Mouse (Mus musculus): ENCODE results near the gene Garnl3. TPM values are rescaled to one million over a fixed set of nuclear protein-coding genes. Genes with fewer than 3 reads are reported as not detected.

The Garnl3 gene
- polyA plus RNA-seq, 1 experiment from 2014 or later = 6.3 TPM

DNA sequence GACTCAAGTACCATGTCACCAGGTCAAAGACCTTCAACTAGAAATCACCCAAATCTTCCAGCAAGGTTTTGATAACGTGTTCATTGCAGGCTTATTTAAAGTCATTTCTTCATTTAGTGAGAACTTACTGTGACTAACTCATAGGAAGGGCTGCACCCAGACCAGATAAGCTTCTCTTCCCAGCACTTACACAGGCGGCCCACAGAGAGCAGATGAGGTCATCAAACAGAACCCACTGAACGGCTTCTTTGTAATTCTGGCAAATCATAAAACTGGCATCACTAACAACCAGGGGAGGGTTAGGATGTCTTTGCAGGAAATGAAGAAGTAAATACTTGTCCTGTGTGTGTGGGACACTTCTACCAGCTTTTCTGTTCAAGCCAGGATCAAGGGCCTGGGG is 84.1 kb downstream of the Garnl3 start:
- Histone ChIP-seq H3K4me3 (ENCODE audit: low read depth, low read length) (no peak overlapping the region), H3K27me3 (replicated peaks; ENCODE audit: control insufficient read depth, insufficient read depth, low read length) (no peaks in the 10 kb centered on the region), H3K27ac (ENCODE audit: low read depth, low read length) (no peak overlapping the region), H3K4me1 (replicated peaks; ENCODE audit: control insufficient read depth, insufficient read depth, low read length) (no peaks in the 10 kb centered on the region), H3K36me3 (ENCODE audit: control insufficient read depth, insufficient read depth) (no peaks in the 10 kb centered on the region), H3K9me3 (ENCODE audit: control insufficient read depth) (no peaks in the 10 kb centered on the region), H3K4me2 (replicated peaks; ENCODE audit: low read depth) (no peak overlapping the region), H3K9ac (ENCODE audit: low read depth, low read length) (no peak overlapping the region)
- WGBS = 38% methylated on average over 3 of the region's 3 CpGs
- TF ChIP-seq CTCF (IDR thresholded peaks at IDR 0.05; ENCODE audit: low read depth) = no peak
- ATAC-seq = no peak

- H3K27ac ChIP-seq (ENCODE audit: low read depth, low read length) = no peak overlapping the region
- no peak overlapping the region for H3K4me2 ChIP-seq (replicated peaks; ENCODE audit: low read depth)
- H3K9me3 ChIP-seq (ENCODE audit: control insufficient read depth) = no peaks in the 10 kb centered on the region
- H3K36me3 ChIP-seq (ENCODE audit: control insufficient read depth, insufficient read depth) = no peaks in the 10 kb centered on the region
- H3K9ac ChIP-seq (ENCODE audit: low read depth, low read length) = no peak overlapping the region
- H3K4me1 ChIP-seq (replicated peaks; ENCODE audit: control insufficient read depth, insufficient read depth, low read length) = no peaks in the 10 kb centered on the region
- ATAC-seq = no peak
- TF ChIP-seq CTCF (IDR thresholded peaks at IDR 0.05; ENCODE audit: low read depth) = no peak
- no peak overlapping the region for H3K4me3 ChIP-seq (ENCODE audit: low read depth, low read length)
- H3K27me3 ChIP-seq (replicated peaks; ENCODE audit: control insufficient read depth, insufficient read depth, low read length) = no peaks in the 10 kb centered on the region
- WGBS = 78% methylated on average over 5 of the region's 5 CpGs
Measured at GRCm38 (mm10) chr2:33046919-33047318, 84.5 kb downstream of the Garnl3 start.

DNA sequence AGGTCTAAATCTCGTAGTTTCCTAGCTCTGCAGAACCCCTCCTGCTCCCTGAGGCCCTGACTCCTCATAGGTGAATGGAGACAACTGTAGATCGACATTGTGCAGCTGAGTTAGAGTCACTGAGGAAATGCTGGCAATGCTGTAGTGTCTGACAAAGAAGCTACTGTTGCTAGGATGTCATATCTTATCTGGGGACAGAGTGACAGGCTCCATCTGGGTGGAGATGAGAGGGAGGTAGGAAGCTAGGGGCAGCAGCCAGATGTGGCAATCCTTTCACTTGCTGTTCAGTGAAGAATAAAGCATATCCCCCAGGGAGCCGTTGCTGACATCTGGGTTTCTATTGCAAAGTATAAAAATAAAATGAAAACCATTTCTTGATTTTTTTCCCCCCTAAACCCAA is 85.6 kb downstream of the Garnl3 start:
- H3K4me2 ChIP-seq (replicated peaks; ENCODE audit: low read depth) = no peak overlapping the region
- no peaks in the 10 kb centered on the region for H3K36me3 ChIP-seq (ENCODE audit: control insufficient read depth, insufficient read depth)
- no peak for TF ChIP-seq CTCF (IDR thresholded peaks at IDR 0.05; ENCODE audit: low read depth)
- no peak for ATAC-seq
- no peaks in the 10 kb centered on the region for H3K9me3 ChIP-seq (ENCODE audit: control insufficient read depth)
- no peak overlapping the region for H3K9ac ChIP-seq (ENCODE audit: low read depth, low read length)
- WGBS = 55% methylated on average over 3 of the region's 3 CpGs
- no peaks in the 10 kb centered on the region for H3K4me1 ChIP-seq (replicated peaks; ENCODE audit: control insufficient read depth, insufficient read depth, low read length)
- H3K4me3 ChIP-seq (ENCODE audit: low read depth, low read length) = no peak overlapping the region
- H3K27me3 ChIP-seq (replicated peaks; ENCODE audit: control insufficient read depth, insufficient read depth, low read length) = no peaks in the 10 kb centered on the region
- H3K27ac ChIP-seq (ENCODE audit: low read depth, low read length) = no peak overlapping the region

GRCm38 (mm10) chr2:33042781-33043180 is 88.7 kb downstream of the Garnl3 start:
- WGBS = 76% methylated on average over 6 of the region's 6 CpGs
- no peak for ATAC-seq
- Histone ChIP-seq H3K36me3 (ENCODE audit: control insufficient read depth, insufficient read depth) (no peaks in the 10 kb centered on the region), H3K9me3 (ENCODE audit: control insufficient read depth) (no peaks in the 10 kb centered on the region), H3K4me3 (ENCODE audit: low read depth, low read length) (no peak overlapping the region), H3K9ac (ENCODE audit: low read depth, low read length) (no peak overlapping the region), H3K27me3 (replicated peaks; ENCODE audit: control insufficient read depth, insufficient read depth, low read length) (no peaks in the 10 kb centered on the region), H3K4me2 (replicated peaks; ENCODE audit: low read depth) (no peak overlapping the region), H3K4me1 (replicated peaks; ENCODE audit: control insufficient read depth, insufficient read depth, low read length) (no peaks in the 10 kb centered on the region), H3K27ac (ENCODE audit: low read depth, low read length) (no peak overlapping the region)
- no peak for TF ChIP-seq CTCF (IDR thresholded peaks at IDR 0.05; ENCODE audit: low read depth)

GRCm38 (mm10) chr2:33041571-33041970 is 89.9 kb downstream of the Garnl3 start:
- Histone ChIP-seq H3K9me3 (ENCODE audit: control insufficient read depth) (no peaks in the 10 kb centered on the region), H3K4me1 (replicated peaks; ENCODE audit: control insufficient read depth, insufficient read depth, low read length) (no peaks in the 10 kb centered on the region), H3K4me3 (ENCODE audit: low read depth, low read length) (no peak overlapping the region), H3K27me3 (replicated peaks; ENCODE audit: control insufficient read depth, insufficient read depth, low read length) (no peaks in the 10 kb centered on the region), H3K4me2 (replicated peaks; ENCODE audit: low read depth) (no peak overlapping the region), H3K27ac (ENCODE audit: low read depth, low read length) (no peak overlapping the region), H3K36me3 (ENCODE audit: control insufficient read depth, insufficient read depth) (no peaks in the 10 kb centered on the region), H3K9ac (ENCODE audit: low read depth, low read length) (no peak overlapping the region)
- TF ChIP-seq CTCF (IDR thresholded peaks at IDR 0.05; ENCODE audit: low read depth) = no peak
- no peak for ATAC-seq
- WGBS = 40% methylated on average over 3 of the region's 3 CpGs

- Histone ChIP-seq H3K9ac (ENCODE audit: low read depth, low read length) (no peak overlapping the region), H3K4me2 (replicated peaks; ENCODE audit: low read depth) (no peak overlapping the region), H3K27ac (ENCODE audit: low read depth, low read length) (no peak overlapping the region), H3K27me3 (replicated peaks; ENCODE audit: control insufficient read depth, insufficient read depth, low read length) (no peaks in the 10 kb centered on the region), H3K4me1 (replicated peaks; ENCODE audit: control insufficient read depth, insufficient read depth, low read length) (no peaks in the 10 kb centered on the region), H3K36me3 (ENCODE audit: control insufficient read depth, insufficient read depth) (no peaks in the 10 kb centered on the region), H3K4me3 (ENCODE audit: low read depth, low read length) (no peak overlapping the region), H3K9me3 (ENCODE audit: control insufficient read depth) (no peaks in the 10 kb centered on the region)
- no peak for ATAC-seq
- TF ChIP-seq CTCF (IDR thresholded peaks at IDR 0.05; ENCODE audit: low read depth) = no peak
- WGBS = 75% methylated on average over 1 of the region's 1 CpGs
Measured at GRCm38 (mm10) chr2:33037429-33037828, 94.0 kb downstream of the Garnl3 start.

- no peak for TF ChIP-seq CTCF (IDR thresholded peaks at IDR 0.05; ENCODE audit: low read depth)
- Histone ChIP-seq H3K9me3 (ENCODE audit: control insufficient read depth) (no peaks in the 10 kb centered on the region), H3K4me1 (replicated peaks; ENCODE audit: control insufficient read depth, insufficient read depth, low read length) (no peaks in the 10 kb centered on the region), H3K9ac (ENCODE audit: low read depth, low read length) (no peak overlapping the region), H3K27me3 (replicated peaks; ENCODE audit: control insufficient read depth, insufficient read depth, low read length) (no peaks in the 10 kb centered on the region), H3K4me2 (replicated peaks; ENCODE audit: low read depth) (no peak overlapping the region), H3K4me3 (ENCODE audit: low read depth, low read length) (no peak overlapping the region), H3K27ac (ENCODE audit: low read depth, low read length) (no peak overlapping the region), H3K36me3 (ENCODE audit: control insufficient read depth, insufficient read depth) (no peaks in the 10 kb centered on the region)
- ATAC-seq = no peak
- 70% methylated on average over 1 of the region's 1 CpGs for WGBS
Measured at GRCm38 (mm10) chr2:33035297-33035696, 96.2 kb downstream of the Garnl3 start.

All from intestine, postnatal 0 days (tissue).